Mouse (Mus musculus): ENCODE data around the gene Sumf1. TPM values are rescaled to one million over a fixed set of nuclear protein-coding genes. Genes with fewer than 3 reads are reported as not detected.

Sumf1 gene
- polyA plus RNA-seq, 1 experiment from 2014 or later = 30.0 TPM

- WGBS = 93% methylated on average over 7 of the region's 7 CpGs
- H3K4me3 ChIP-seq = no peak overlapping the region
- H3K27me3 ChIP-seq = no peaks in the 10 kb centered on the region
- no peak overlapping the region for H3K27ac ChIP-seq
- 0 out of 2 replicates have a peak, but pooled peaks cover 5% of the 10 kb centered on the region for H3K36me3 ChIP-seq
- no peaks in the 10 kb centered on the region for H3K4me1 ChIP-seq
- ATAC-seq (ENCODE audit: borderline replicate concordance, extremely low read depth, low FRiP score, low TSS enrichment) = no peak
- H3K9ac ChIP-seq = no peak overlapping the region
- no peak overlapping the region for H3K4me2 ChIP-seq
- H3K9me3 ChIP-seq = no peaks in the 10 kb centered on the region
These were observed 114.4 kb downstream of the Sumf1 start for GRCm38 (mm10) chr6:108070947-108071346.

DNA sequence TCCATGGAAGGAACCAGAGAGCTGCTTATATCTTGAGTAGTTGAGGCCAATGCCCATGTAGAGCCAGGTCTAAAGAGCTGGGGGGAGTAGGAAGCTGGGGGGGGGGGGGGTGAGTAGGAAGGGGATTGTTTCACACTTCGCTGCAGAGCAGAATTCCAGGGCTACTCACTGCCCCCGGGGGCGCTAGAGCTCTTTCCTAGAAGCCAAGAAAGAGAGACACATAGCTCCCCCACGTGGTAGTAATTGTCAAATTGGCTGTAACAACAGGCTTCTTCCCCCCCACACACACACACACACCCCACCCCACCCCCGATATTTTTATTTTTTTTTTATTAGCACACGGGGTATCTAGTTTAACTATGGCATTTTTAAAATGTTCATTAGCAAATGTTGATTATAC is 119.8 kb downstream of the Sumf1 start:
- no peaks in the 10 kb centered on the region for H3K27me3 ChIP-seq
- WGBS = 4% methylated on average over 6 of the region's 6 CpGs
- peak overlapping the region; percentile 91 for H3K27ac ChIP-seq
- H3K9ac ChIP-seq = peak overlapping the region; percentile 35
- ATAC-seq (ENCODE audit: borderline replicate concordance, extremely low read depth, low FRiP score, low TSS enrichment) = no peak; the same call in 1 of the 2 replicates
- peak overlapping the region; percentile 59 for H3K4me3 ChIP-seq
- H3K9me3 ChIP-seq = no peaks in the 10 kb centered on the region
- no peaks in the 10 kb centered on the region for H3K4me1 ChIP-seq
- no peaks in the 10 kb centered on the region for H3K36me3 ChIP-seq
- H3K4me2 ChIP-seq = peak overlapping the region; percentile 73

DNA sequence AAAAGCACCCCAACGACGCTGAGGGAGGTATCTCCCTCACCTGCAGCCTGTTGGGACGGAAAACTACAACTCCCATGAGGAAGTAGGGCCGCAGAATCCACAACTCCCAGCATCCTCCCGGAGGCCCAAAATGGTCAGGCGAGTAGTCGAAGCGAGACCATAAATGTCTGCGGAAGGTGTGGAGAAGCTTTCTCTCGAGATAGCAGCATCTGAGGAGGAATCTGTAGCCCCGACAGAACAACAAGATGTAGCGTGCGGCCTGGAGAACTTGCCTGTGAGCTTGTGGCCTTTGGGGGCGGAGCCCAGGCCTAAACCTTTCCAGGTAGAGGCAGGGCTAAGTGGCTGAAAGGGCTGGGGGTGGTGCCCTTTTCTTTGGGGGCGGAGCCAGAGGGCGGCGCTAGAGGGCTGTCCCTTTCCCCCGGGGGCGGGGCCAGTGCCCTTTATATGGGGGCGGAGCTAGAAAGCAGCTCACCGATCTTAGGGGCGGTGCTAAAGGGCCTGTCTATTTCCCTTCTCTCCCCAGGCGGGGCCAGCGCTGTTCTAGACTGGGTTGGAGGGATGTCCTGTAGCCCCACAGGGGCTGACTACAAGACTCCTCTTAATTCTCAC is 120.4 kb downstream of the Sumf1 start, which contains the start of gene Setmar:
TSS of gene Setmar (plus strand) at position 128 of the 609 bp plus-strand sequence.
- H3K36me3 ChIP-seq = no peaks in the 10 kb centered on the region
- no peaks in the 10 kb centered on the region for H3K4me1 ChIP-seq
- peak; percentile 98 for ATAC-seq (ENCODE audit: borderline replicate concordance, extremely low read depth, low FRiP score, low TSS enrichment)
- H3K9me3 ChIP-seq = no peaks in the 10 kb centered on the region
- H3K4me2 ChIP-seq = peak within 1 kb of the TSS; percentile 73
- H3K27me3 ChIP-seq = no peaks in the 10 kb centered on the region
- H3K27ac ChIP-seq = peak within 1 kb of the TSS; percentile 91
- peak within 1 kb of the TSS; percentile 65 for H3K9ac ChIP-seq
- H3K4me3 ChIP-seq = peak within 1 kb of the TSS; percentile 59
- under 1% methylated on average over 24 of the region's 24 CpGs for WGBS

DNA sequence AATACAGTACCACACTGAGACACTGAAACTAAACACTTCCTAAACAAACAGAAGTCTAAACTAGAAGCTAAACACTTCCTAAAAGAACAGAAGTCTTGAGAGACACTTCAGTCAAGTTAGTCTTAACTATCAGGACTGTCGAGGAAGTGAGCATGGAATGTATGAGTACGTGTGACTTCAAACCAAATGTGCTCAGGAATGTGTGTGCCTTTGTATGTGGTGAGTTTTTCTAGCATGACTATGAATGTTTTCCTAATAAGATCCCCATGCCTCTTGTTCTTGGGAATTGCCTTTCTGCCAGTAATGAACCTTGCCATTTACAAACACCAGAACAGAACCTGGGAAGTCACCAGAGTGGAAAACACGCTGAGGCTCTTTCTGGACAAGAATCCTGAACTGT is 124.3 kb downstream of the Sumf1 start:
- H3K9ac ChIP-seq = no peak overlapping the region
- H3K27me3 ChIP-seq = no peaks in the 10 kb centered on the region
- H3K4me3 ChIP-seq = no peak overlapping the region
- H3K36me3 ChIP-seq = no peaks in the 10 kb centered on the region
- no peak overlapping the region for H3K4me2 ChIP-seq
- H3K27ac ChIP-seq = no peak overlapping the region
- ATAC-seq (ENCODE audit: borderline replicate concordance, extremely low read depth, low FRiP score, low TSS enrichment) = no peak
- 55% methylated on average over 3 of the region's 3 CpGs for WGBS
- no peaks in the 10 kb centered on the region for H3K9me3 ChIP-seq
- H3K4me1 ChIP-seq = no peaks in the 10 kb centered on the region

DNA sequence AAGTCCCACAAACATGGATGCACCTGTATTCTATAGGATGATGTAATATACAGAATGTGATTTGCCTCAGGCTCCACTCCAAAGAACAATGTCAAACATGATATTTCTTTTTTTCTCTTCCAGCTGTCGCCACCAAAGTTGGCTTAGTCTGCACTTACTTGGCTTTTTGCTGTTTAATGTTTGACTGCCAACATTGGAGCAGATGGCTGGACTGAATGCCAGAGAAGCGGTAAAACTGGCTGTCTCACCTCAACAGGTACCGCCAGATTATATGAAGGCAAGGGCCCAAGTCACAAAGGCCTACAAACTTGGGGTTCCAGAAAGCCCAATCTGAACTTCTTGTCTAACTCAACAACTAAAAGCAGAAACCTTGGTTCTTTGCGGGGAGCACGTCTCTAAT is 127.3 kb downstream of the Sumf1 start:
- H3K9me3 ChIP-seq = no peaks in the 10 kb centered on the region
- no peak overlapping the region for H3K27ac ChIP-seq
- no peaks in the 10 kb centered on the region for H3K4me1 ChIP-seq
- no peak overlapping the region for H3K4me3 ChIP-seq
- H3K4me2 ChIP-seq = no peak overlapping the region
- no peaks in the 10 kb centered on the region for H3K36me3 ChIP-seq
- no peaks in the 10 kb centered on the region for H3K27me3 ChIP-seq
- H3K9ac ChIP-seq = no peak overlapping the region
- WGBS = 77% methylated on average over 5 of the region's 5 CpGs
- no peak for ATAC-seq (ENCODE audit: borderline replicate concordance, extremely low read depth, low FRiP score, low TSS enrichment)

- no peak for ATAC-seq (ENCODE audit: borderline replicate concordance, extremely low read depth, low FRiP score, low TSS enrichment)
- H3K27me3 ChIP-seq = no peaks in the 10 kb centered on the region
- no peaks in the 10 kb centered on the region for H3K36me3 ChIP-seq
- WGBS = 58% methylated on average over 4 of the region's 4 CpGs
- H3K9me3 ChIP-seq = no peaks in the 10 kb centered on the region
- H3K27ac ChIP-seq = no peak overlapping the region
- H3K4me3 ChIP-seq = no peak overlapping the region
- H3K4me2 ChIP-seq = no peak overlapping the region
- no peaks in the 10 kb centered on the region for H3K4me1 ChIP-seq
- H3K9ac ChIP-seq = no peak overlapping the region
These were observed 128.0 kb downstream of the Sumf1 start for GRCm38 (mm10) chr6:108057353-108057752.

Other genes starting within 250 kb of the Sumf1 start
- gene Setmar, start 120.5 kb downstream of the Sumf1 start, polyA plus RNA-seq (2015; fragmentation: Nextera tagmentation; extraction: Ambion mirVana) = 7.5 and 8.0 TPM in 2 replicates
- gene Itpr1, start 27.5 kb upstream of the Sumf1 start, polyA plus RNA-seq (2015; fragmentation: Nextera tagmentation; extraction: Ambion mirVana) = 12.7 and 14.9 TPM in 2 replicates